Mouse (Mus musculus): ENCODE data around the gene Tbx3. TPM values are rescaled to one million over a fixed set of nuclear protein-coding genes. Genes with fewer than 3 reads are reported as not detected.

The Tbx3 gene
- polyA plus RNA-seq, 1 experiment from 2014 or later = 0.88 TPM

DNA sequence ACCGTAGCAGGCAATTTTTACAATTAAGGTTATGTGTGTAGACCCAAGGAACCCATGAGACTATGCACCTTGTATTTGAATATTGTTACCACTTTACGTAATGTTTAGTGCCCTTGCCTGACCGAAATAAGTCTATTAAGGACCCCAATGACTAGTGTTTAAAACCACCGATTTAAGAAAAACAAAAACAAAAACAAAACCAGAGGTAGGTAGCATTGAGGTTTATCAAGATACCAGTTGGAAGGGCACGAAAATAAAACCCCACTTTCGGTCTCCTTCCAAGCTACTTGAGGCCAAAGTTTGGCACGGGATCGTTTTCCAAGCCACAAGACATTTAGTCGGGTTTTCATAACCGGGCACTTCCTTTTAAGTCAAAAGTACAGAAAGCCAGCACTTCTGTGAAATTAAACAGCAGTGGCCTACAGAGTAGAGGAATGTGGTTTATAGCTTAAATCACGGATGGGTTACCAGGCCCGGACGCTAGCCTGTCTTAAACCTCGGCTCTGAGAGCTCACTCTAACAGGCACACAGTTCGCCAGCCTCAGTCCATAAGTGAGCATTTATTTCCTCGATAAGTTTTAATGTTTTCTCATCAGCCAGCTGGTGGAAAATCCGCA is 2.6 kb downstream of the Tbx3 start:
- H3K4me1 ChIP-seq (ENCODE audit: control insufficient read depth, insufficient read depth, low read length) = peaks cover 7% of the 10 kb centered on the region; the same call in 1 of the 2 replicates
- H3K27me3 ChIP-seq (ENCODE audit: control insufficient read depth, insufficient read depth, low read length) = peaks cover 68% of the 10 kb centered on the region
- no peaks in the 10 kb centered on the region for H3K36me3 ChIP-seq (ENCODE audit: control insufficient read depth, insufficient read depth, low read length)
- peak overlapping the region; percentile 20 for H3K4me3 ChIP-seq (ENCODE audit: low read depth, low read length)
- 2% methylated on average over 17 of the region's 17 CpGs for WGBS
- H3K9me3 ChIP-seq (ENCODE audit: control insufficient read depth, low read length) = no peaks in the 10 kb centered on the region
- ATAC-seq (ENCODE audit: low read depth) = no peak
- no peak overlapping the region for H3K9ac ChIP-seq (replicated peaks; ENCODE audit: low read depth, low read length)
- H3K27ac ChIP-seq (ENCODE audit: low read depth, low read length) = no peak overlapping the region
- no peak overlapping the region for H3K4me2 ChIP-seq (ENCODE audit: low read depth, low read length)

DNA sequence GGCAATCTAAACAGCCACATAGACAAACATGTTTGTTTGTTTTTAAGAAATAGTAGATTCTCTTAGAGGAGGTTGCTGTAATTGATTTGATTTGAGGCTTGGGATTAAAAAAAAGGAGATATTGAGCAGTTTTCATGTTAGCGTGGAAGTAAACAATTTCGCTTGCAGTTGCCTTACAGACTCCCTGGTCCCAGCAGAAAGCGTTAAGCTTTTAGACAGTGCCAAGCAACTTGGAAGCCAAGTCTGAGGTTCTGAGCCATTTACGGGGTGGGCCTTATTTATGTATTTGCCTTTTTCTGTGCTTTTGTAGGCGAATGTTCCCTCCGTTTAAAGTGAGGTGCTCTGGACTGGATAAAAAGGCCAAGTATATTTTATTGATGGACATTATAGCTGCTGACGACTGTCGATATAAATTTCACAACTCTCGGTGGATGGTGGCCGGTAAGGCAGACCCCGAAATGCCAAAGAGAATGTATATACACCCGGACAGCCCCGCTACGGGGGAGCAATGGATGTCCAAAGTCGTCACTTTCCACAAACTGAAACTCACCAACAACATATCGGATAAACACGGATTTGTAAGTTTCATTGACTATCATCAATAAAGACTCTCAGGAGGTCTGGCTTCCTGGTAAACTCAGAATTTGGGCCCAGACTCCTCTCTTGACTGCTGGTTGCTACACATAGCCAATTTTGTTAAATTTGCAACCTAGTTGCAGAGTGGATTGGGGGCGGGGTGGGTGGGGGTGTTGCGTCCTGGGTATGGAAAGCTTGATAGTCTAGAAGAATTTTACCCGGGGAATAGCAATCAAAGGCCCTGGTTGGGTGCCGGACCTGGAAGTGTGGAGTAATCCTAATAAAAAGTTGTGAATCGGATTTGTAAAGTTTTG is 3.5 kb downstream of the Tbx3 start:
- no peak for ATAC-seq (ENCODE audit: low read depth)
- Histone ChIP-seq H3K9ac (replicated peaks; ENCODE audit: low read depth, low read length) (no peak overlapping the region), H3K4me1 (ENCODE audit: control insufficient read depth, insufficient read depth, low read length) (peaks cover 7% of the 10 kb centered on the region; the same call in 1 of the 2 replicates), H3K4me3 (ENCODE audit: low read depth, low read length) (peak overlapping the region; percentile 13; the same call in 1 of the 2 replicates), H3K27ac (ENCODE audit: low read depth, low read length) (no peak overlapping the region), H3K36me3 (ENCODE audit: control insufficient read depth, insufficient read depth, low read length) (no peaks in the 10 kb centered on the region), H3K9me3 (ENCODE audit: control insufficient read depth, low read length) (no peaks in the 10 kb centered on the region), H3K4me2 (ENCODE audit: low read depth, low read length) (peak overlapping the region; percentile 24; the same call in 1 of the 2 replicates), H3K27me3 (ENCODE audit: control insufficient read depth, insufficient read depth, low read length) (peaks cover 69% of the 10 kb centered on the region)
- WGBS = 5% methylated on average over 22 of the region's 22 CpGs

DNA sequence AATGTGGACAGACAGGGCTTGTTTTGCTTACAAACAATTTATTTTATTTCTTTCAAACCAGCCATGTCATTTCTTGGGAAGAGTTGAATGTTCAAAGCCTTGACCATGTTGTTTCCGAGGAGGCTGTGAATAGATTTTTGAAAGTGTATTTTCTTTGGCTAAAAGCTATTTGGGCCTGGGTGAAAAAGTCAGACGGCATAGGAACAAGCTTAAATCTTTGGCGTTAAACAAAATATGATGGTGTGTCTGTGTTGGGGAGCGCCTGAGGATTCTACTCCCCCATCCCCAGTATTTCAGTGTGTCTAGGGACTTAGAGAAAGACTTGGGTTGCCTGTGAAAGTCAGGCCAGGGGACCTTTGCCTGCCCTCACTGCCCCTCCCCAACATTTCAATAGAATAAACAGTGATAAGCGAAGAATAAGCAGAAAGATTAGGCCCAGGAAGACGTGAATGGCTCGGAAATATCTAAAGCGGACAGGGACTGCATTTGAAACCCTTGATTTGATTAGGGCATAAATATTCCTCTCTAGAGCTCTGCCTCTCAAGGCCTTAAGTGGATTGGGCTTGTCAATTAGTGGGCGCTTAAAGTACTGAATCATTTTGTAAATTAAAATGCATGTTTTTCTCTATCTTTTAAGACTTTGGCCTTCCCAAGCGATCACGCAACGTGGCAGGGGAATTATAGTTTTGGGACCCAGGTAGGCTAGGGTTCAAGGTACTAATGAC is 4.3 kb downstream of the Tbx3 start:
- ATAC-seq (ENCODE audit: low read depth) = no peak

DNA sequence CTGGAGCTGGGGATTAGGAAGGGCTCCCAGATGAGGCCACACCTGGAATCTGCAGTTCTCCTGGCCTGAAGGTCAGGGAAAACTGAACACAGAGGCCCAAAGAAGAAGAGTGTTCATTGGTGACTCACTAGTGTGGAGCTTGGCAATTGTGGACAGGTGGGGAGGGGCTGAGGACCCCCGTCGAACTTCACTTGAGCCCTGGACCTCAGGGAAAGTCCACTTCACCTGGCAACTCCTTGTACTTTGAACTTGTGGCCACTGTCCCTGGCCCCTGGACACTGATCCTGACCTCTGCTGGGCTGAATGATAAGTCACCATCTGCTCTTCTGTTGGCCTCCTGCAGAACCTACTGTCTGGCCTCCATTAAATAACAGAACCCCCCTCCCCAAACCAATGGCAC is 5.8 kb downstream of the Tbx3 start:
- Histone ChIP-seq H3K4me3 (ENCODE audit: low read depth, low read length) (no peak overlapping the region), H3K9ac (replicated peaks; ENCODE audit: low read depth, low read length) (no peak overlapping the region), H3K27me3 (ENCODE audit: control insufficient read depth, insufficient read depth, low read length) (peaks cover 73% of the 10 kb centered on the region), H3K4me2 (ENCODE audit: low read depth, low read length) (no peak overlapping the region), H3K4me1 (ENCODE audit: control insufficient read depth, insufficient read depth, low read length) (no peaks in the 10 kb centered on the region), H3K9me3 (ENCODE audit: control insufficient read depth, low read length) (no peaks in the 10 kb centered on the region), H3K36me3 (ENCODE audit: control insufficient read depth, insufficient read depth, low read length) (no peaks in the 10 kb centered on the region), H3K27ac (ENCODE audit: low read depth, low read length) (no peak overlapping the region)
- no peak for ATAC-seq (ENCODE audit: low read depth)
- WGBS = 11% methylated on average over 2 of the region's 2 CpGs

More for the DNA sequence above, 4.3 kb downstream of the Tbx3 start:
- Histone ChIP-seq H3K9ac (replicated peaks; ENCODE audit: low read depth, low read length) (no peak overlapping the region), H3K4me1 (ENCODE audit: control insufficient read depth, insufficient read depth, low read length) (peaks cover 5% of the 10 kb centered on the region; the same call in 1 of the 2 replicates), H3K4me3 (ENCODE audit: low read depth, low read length) (no peak overlapping the region), H3K36me3 (ENCODE audit: control insufficient read depth, insufficient read depth, low read length) (no peaks in the 10 kb centered on the region), H3K4me2 (ENCODE audit: low read depth, low read length) (no peak overlapping the region), H3K27ac (ENCODE audit: low read depth, low read length) (no peak overlapping the region), H3K27me3 (ENCODE audit: control insufficient read depth, insufficient read depth, low read length) (peaks cover 68% of the 10 kb centered on the region), H3K9me3 (ENCODE audit: control insufficient read depth, low read length) (no peaks in the 10 kb centered on the region)
- WGBS = 9% methylated on average over 12 of the region's 12 CpGs

DNA sequence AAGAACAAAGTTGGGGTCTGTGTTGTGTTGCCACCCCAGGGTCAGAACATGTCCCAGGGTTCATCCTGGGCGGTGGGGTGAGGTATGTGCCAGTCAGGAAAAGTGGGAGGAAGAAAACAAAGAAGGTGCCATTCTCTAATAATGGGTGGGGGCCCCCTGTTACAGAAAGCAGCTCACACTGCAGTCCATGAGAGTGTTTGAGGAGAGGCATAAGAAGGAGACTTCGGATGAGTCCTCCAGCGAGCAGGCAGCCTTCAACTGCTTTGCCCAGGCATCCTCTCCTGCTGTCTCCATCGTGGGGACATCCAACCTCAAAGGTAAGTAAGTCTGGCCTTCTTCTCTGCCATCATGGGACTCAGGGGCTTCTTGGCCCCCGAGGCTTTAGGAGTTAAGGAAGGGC is 8.0 kb downstream of the Tbx3 start:
- 10% methylated on average over 5 of the region's 5 CpGs for WGBS
- ATAC-seq (ENCODE audit: low read depth) = no peak
- H3K9me3 ChIP-seq (ENCODE audit: control insufficient read depth, low read length) = no peaks in the 10 kb centered on the region
- no peaks in the 10 kb centered on the region for H3K36me3 ChIP-seq (ENCODE audit: control insufficient read depth, insufficient read depth, low read length)
- no peak overlapping the region for H3K27ac ChIP-seq (ENCODE audit: low read depth, low read length)
- H3K27me3 ChIP-seq (ENCODE audit: control insufficient read depth, insufficient read depth, low read length) = peaks cover 85% of the 10 kb centered on the region
- no peak overlapping the region for H3K9ac ChIP-seq (replicated peaks; ENCODE audit: low read depth, low read length)
- no peak overlapping the region for H3K4me2 ChIP-seq (ENCODE audit: low read depth, low read length)
- no peaks in the 10 kb centered on the region for H3K4me1 ChIP-seq (ENCODE audit: control insufficient read depth, insufficient read depth, low read length)
- no peak overlapping the region for H3K4me3 ChIP-seq (ENCODE audit: low read depth, low read length)

DNA sequence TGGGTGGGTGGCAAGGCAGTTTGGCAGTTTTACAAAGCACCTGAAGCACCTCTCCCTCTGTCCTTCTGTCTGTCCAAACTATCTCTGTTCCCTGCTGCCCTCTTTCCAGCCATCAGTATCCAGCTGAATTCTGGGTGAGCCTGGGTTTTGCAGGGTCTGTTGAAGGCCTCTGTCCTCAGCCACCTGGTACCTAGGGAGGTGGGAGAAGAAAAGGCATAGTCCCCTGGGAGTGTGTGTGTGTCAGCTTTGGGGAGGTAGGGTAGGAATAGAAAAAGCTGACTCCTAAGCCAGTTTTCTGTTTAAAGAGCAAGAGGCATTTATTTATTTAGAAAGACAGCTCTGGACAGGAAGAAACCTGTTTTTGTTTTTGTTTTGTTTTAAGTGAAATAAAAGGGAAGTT is 8.6 kb downstream of the Tbx3 start:
- Histone ChIP-seq H3K9me3 (ENCODE audit: control insufficient read depth, low read length) (no peaks in the 10 kb centered on the region), H3K4me2 (ENCODE audit: low read depth, low read length) (no peak overlapping the region), H3K4me3 (ENCODE audit: low read depth, low read length) (no peak overlapping the region), H3K9ac (replicated peaks; ENCODE audit: low read depth, low read length) (no peak overlapping the region), H3K4me1 (ENCODE audit: control insufficient read depth, insufficient read depth, low read length) (no peaks in the 10 kb centered on the region), H3K36me3 (ENCODE audit: control insufficient read depth, insufficient read depth, low read length) (no peaks in the 10 kb centered on the region), H3K27me3 (ENCODE audit: control insufficient read depth, insufficient read depth, low read length) (peaks cover 84% of the 10 kb centered on the region), H3K27ac (ENCODE audit: low read depth, low read length) (no peak overlapping the region)
- ATAC-seq (ENCODE audit: low read depth) = no peak

DNA sequence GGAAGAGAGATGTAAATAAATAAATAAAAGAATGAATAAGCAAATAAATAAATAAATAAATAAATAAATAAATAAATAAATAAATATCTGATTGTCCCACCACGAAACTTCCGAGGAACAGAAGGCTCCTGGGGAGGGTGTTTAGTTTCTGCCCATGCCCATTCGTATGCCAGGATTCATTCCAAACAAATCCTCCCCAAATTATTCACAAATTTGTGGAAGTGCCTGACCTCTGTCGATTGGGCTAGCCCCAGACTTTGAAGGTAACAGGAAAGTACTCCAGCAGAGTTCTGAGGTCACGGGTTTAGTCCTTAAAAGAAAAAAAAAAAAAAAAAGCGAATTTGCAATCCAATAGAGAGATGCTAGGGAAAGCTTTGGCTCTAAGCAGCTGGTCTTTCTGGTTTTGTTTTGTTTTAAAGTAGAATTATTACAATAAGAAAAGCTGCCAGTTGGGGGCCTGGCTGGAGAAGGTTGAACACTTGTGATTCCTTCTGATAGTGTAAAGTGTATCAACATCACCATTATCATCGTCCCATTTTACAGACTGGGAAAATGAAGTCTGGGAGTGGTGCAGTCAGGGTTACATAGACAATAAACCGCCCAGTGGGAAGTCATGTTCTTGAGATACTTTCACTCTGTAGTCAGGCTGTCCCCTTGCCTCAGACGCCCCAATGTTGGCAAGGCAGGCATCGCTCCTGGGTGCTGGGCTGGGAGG is 9.3 kb downstream of the Tbx3 start:
- ATAC-seq (ENCODE audit: low read depth) = no peak
- Histone ChIP-seq H3K27me3 (ENCODE audit: control insufficient read depth, insufficient read depth, low read length) (peaks cover 79% of the 10 kb centered on the region), H3K4me2 (ENCODE audit: low read depth, low read length) (no peak overlapping the region), H3K4me3 (ENCODE audit: low read depth, low read length) (no peak overlapping the region), H3K4me1 (ENCODE audit: control insufficient read depth, insufficient read depth, low read length) (no peaks in the 10 kb centered on the region), H3K9me3 (ENCODE audit: control insufficient read depth, low read length) (no peaks in the 10 kb centered on the region), H3K27ac (ENCODE audit: low read depth, low read length) (no peak overlapping the region), H3K9ac (replicated peaks; ENCODE audit: low read depth, low read length) (no peak overlapping the region), H3K36me3 (ENCODE audit: control insufficient read depth, insufficient read depth, low read length) (no peaks in the 10 kb centered on the region)
- WGBS = 8% methylated on average over 10 of the region's 10 CpGs

DNA sequence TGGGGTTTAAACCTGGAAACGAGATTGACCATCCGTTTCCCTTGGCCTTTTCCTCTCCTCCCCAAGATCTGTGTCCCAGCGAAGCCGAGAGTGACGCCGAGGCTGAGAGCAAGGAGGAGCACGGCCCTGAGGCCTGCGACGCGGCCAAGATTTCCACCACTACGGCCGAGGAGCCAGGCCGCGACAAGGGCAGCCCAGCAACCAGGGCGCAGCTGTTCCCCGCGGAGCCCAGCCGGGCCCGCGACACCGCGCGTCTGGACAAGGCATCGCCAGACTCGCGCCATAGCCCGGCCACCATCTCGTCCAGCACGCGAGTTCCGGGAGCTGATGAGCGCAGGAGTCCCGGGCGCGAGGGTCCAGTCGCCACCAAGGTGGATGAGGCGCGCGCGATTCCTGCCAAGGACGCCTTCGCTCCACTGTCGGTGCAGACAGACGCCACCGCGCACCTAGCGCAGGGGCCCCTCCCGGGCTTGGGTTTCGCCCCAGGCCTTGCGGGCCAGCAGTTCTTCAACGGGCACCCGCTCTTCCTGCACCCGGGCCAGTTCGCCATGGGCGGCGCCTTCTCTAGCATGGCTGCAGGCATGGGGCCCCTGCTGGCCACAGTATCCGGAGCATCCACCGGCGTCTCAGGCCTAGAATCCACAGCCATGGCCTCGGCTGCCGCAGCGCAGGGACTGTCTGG is 10.0 kb downstream of the Tbx3 start:
- no peaks in the 10 kb centered on the region for H3K4me1 ChIP-seq (ENCODE audit: control insufficient read depth, insufficient read depth, low read length)
- no peak overlapping the region for H3K27ac ChIP-seq (ENCODE audit: low read depth, low read length)
- no peaks in the 10 kb centered on the region for H3K9me3 ChIP-seq (ENCODE audit: control insufficient read depth, low read length)
- H3K9ac ChIP-seq (replicated peaks; ENCODE audit: low read depth, low read length) = no peak overlapping the region
- H3K27me3 ChIP-seq (ENCODE audit: control insufficient read depth, insufficient read depth, low read length) = peaks cover 78% of the 10 kb centered on the region
- WGBS = 3% methylated on average over 61 of the region's 62 CpGs
- H3K4me2 ChIP-seq (ENCODE audit: low read depth, low read length) = no peak overlapping the region
- H3K4me3 ChIP-seq (ENCODE audit: low read depth, low read length) = no peak overlapping the region
- ATAC-seq (ENCODE audit: low read depth) = no peak
- H3K36me3 ChIP-seq (ENCODE audit: control insufficient read depth, insufficient read depth, low read length) = no peaks in the 10 kb centered on the region

All from neural tube, embryonic 14.5 days (tissue).